15 mouse cellular contexts compared by ENCODE assay signal in the genomic region with DNA sequence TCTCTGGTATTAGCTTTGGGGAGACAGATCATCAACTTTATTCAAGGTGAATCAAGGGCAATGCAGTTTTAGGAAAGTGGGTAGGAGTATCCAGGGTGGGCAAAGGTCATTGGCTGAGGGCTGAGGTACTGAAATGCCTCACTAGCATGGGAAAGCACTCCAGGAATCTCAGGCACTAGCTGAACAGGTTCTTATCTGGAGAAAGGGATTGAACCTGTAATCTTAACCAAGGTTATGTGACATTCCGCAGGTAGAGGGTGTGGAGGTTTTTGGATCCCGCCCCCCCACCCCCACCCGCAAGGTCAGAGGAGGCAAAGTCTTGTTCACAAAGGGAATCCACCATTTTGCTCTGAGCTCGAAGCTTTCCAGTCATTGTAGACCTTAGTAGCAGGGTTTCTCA.
"Had no signal": no experiment of that assay in that cellular context is flagged by ENCODE, and none has a peak within 500 bp of the region (broad histone marks: within the 10 kb centered on the region; RNA-seq: fewer than 3 reads in every experiment).

No protein-coding gene starts in this region.

- DNase-seq: lung, adult 18-20 months; lung, postnatal 14 days; lung, postnatal 36 days; right cerebral cortex, postnatal 14 days; right cerebral cortex, postnatal 4 days; spleen, adult 18-20 months; thymus, adult 18-20 months; thymus, postnatal 14 days; thymus, postnatal 36 days had no signal

- H3K4me3 ChIP-seq: lung, embryonic 15.5 days; megakaryocyte, embryonic 14.5 days; midbrain, embryonic 13.5 days; midbrain, embryonic 15.5 days; neural tube, embryonic 12.5 days had no signal

- H3K27ac ChIP-seq: lung, embryonic 15.5 days; macrophage; midbrain, embryonic 13.5 days; midbrain, embryonic 15.5 days; neural tube, embryonic 12.5 days had no signal

- H3K27me3 ChIP-seq: midbrain, embryonic 15.5 days had no signal

- H3K36me3 ChIP-seq: lung, embryonic 15.5 days; midbrain, embryonic 13.5 days; midbrain, embryonic 15.5 days; neural tube, embryonic 12.5 days had no signal

- H3K4me1 ChIP-seq: lung, embryonic 15.5 days; megakaryocyte, embryonic 14.5 days had no signal

- H3K9me3 ChIP-seq: lung, embryonic 15.5 days; megakaryocyte, embryonic 14.5 days; midbrain, embryonic 13.5 days; midbrain, embryonic 15.5 days; neural tube, embryonic 12.5 days had no signal

- H3K9ac ChIP-seq: lung, embryonic 15.5 days; midbrain, embryonic 13.5 days; midbrain, embryonic 15.5 days; neural tube, embryonic 12.5 days had no signal
